In genomic region chr3:121718679-121719078, GRCm38 (mm10) we compare ENCODE assay signal across 29 mouse cellular contexts. TPM values are rescaled to one million over a fixed set of nuclear protein-coding genes. Genes with fewer than 3 reads are reported as not detected.
"Had no signal": no experiment of that assay in that cellular context is flagged by ENCODE, and none has a peak within 500 bp of the region (broad histone marks: within the 10 kb centered on the region; RNA-seq: fewer than 3 reads in every experiment).

No protein-coding gene starts in this region.

- H3K4me3 ChIP-seq: kidney, embryonic 15.5 days; limb, embryonic 13.5 days; liver, embryonic 13.5 days; midbrain, embryonic 12.5 days; midbrain, embryonic 15.5 days; neural tube, embryonic 12.5 days; neural tube, embryonic 15.5 days; stomach, embryonic 15.5 days had no signal

- DNase-seq: kidney, adult 11 months; kidney, adult 8-10 months; kidney, postnatal 10 days; kidney, postnatal 36 days; liver, embryonic 13.5 days; lung, adult 2 months; lung, postnatal 14 days; right cerebral cortex, adult 18-20 months; right cerebral cortex, postnatal 14 days; spleen, adult 18-20 months; thymus, adult 2 months; thymus, postnatal 14 days; thymus, postnatal 4 days had no signal

- H3K27ac ChIP-seq: kidney, embryonic 15.5 days; limb, embryonic 13.5 days; liver, embryonic 13.5 days; macrophage; midbrain, embryonic 12.5 days; midbrain, embryonic 15.5 days; neural tube, embryonic 12.5 days; neural tube, embryonic 15.5 days; stomach, embryonic 15.5 days had no signal

- H3K27me3 ChIP-seq: neural tube, embryonic 12.5 days; stomach, embryonic 15.5 days had no signal

- H3K36me3 ChIP-seq: kidney, embryonic 15.5 days; limb, embryonic 13.5 days; liver, embryonic 13.5 days; midbrain, embryonic 12.5 days; midbrain, embryonic 15.5 days; neural tube, embryonic 12.5 days; neural tube, embryonic 15.5 days; stomach, embryonic 15.5 days had no signal

RNA-seq across cellular contexts. Expression of gene F3, which starts 4.7 kb away (rescaled TPM):
- total RNA-seq: megakaryocyte, adult 5-6 weeks had no signal

RNA-seq across cellular contexts. Expression of gene 4930432M17Rik, which starts 48.1 kb away (rescaled TPM):
- total RNA-seq: layer of hippocampus, postnatal 14 days; left cerebral cortex, adult 18-20 months; left cerebral cortex, postnatal 10 days; left cerebral cortex, postnatal 36 days; liver, adult 2 months; megakaryocyte, adult 5-6 weeks had no signal
- polyA plus RNA-seq: kidney, embryonic 15.5 days; limb, embryonic 13.5 days; liver, adult 2 months; liver, embryonic 13.5 days; liver, embryonic 16.5 days; lung, adult 2 months; lung, embryonic 16.5 days; macrophage; midbrain, embryonic 12.5 days; midbrain, embryonic 15.5 days; neural tube, embryonic 12.5 days; neural tube, embryonic 15.5 days; stomach, embryonic 15.5 days; thymus, adult 2 months had no signal
